ENCODE assay signal across 11 mouse cellular contexts in genomic region chr12:80106138-80106895, GRCm38 (mm10). TPM values are rescaled to one million over a fixed set of nuclear protein-coding genes. Genes with fewer than 3 reads are reported as not detected.
DNase-seq lines count a peak whose midpoint lies in the region; ATAC-seq and TF ChIP-seq lines count a peak whose summit lies in the region.
"Had no signal": no experiment of that assay in that cellular context is flagged by ENCODE, and none has a peak within 500 bp of the region (broad histone marks: within the 10 kb centered on the region; RNA-seq: fewer than 3 reads in every experiment).

No protein-coding gene starts in this region.

- H3K27ac ChIP-seq in hindbrain, embryonic 10.5 days, result peak overlapping the region; percentile 16; the same call in 1 of the 2 replicates
- no peak overlapping the region for H3K27ac ChIP-seq in hindbrain, postnatal 0 days
- 0 out of 2 replicates have a peak overlapping the region, but pooled peaks have one; percentile 21 for H3K27ac ChIP-seq in lung, embryonic 16.5 days (ENCODE audit: low read length)
- H3K27ac ChIP-seq in embryonic facial prominence, embryonic 12.5 days, result peak overlapping the region; percentile 26; the same call in 1 of the 2 replicates
- H3K27ac ChIP-seq in stomach, embryonic 14.5 days (ENCODE audit: low read length), result peak overlapping the region; percentile 41; the same call in 1 of the 2 replicates

- 88% methylated on average over 4 of the region's 4 CpGs for WGBS in hindbrain, embryonic 10.5 days
- WGBS in hindbrain, postnatal 0 days, result 81% methylated on average over 4 of the region's 4 CpGs
- WGBS in lung, embryonic 16.5 days, result 74% methylated on average over 4 of the region's 4 CpGs
- 82% methylated on average over 4 of the region's 4 CpGs for WGBS in embryonic facial prominence, embryonic 12.5 days
- WGBS in stomach, embryonic 14.5 days, result 72% methylated on average over 4 of the region's 4 CpGs

- no peak for DNase-seq in hindbrain, embryonic 10.5 days (ENCODE audit: low spot score)
- no peak for DNase-seq in hindbrain, postnatal 0 days (ENCODE audit: low spot score)
- no peak for DNase-seq in lung, postnatal 10 days
- DNase-seq in adrenal gland, postnatal 4 days (ENCODE audit: low spot score in 2 of 2), result no peak
- DNase-seq in ovary, postnatal 36 days (ENCODE audit: low spot score), result no peak
- DNase-seq: cerebellum, adult 9-10 months; gastrocnemius, postnatal 14 days; lung, postnatal 4 days had no signal

- H3K4me1 ChIP-seq in hindbrain, embryonic 10.5 days (replicated peaks), result peaks cover 39% of the 10 kb centered on the region
- H3K4me1 ChIP-seq in hindbrain, postnatal 0 days (ENCODE audit: insufficient read depth, low read length), result no peaks in the 10 kb centered on the region
- peaks cover 7% of the 10 kb centered on the region; the same call in 1 of the 2 replicates for H3K4me1 ChIP-seq in lung, embryonic 16.5 days (replicated peaks; ENCODE audit: control insufficient read depth, insufficient read depth, low read length)
- peaks cover 11% of the 10 kb centered on the region; the same call in 1 of the 2 replicates for H3K4me1 ChIP-seq in embryonic facial prominence, embryonic 12.5 days
- H3K4me1 ChIP-seq in stomach, embryonic 14.5 days (ENCODE audit: control insufficient read depth, insufficient read depth, low read length), result no peaks in the 10 kb centered on the region; the same call in 1 of the 2 replicates

- TF ChIP-seq CTCF in hindbrain, postnatal 0 days (IDR thresholded peaks at IDR 0.05; ENCODE audit: low read depth), result no peak

- no peaks in the 10 kb centered on the region for H3K27me3 ChIP-seq in hindbrain, embryonic 10.5 days (ENCODE audit: insufficient read depth, poor library complexity, severe bottlenecking)
- H3K27me3 ChIP-seq in hindbrain, postnatal 0 days (ENCODE audit: insufficient read depth, low read length), result no peaks in the 10 kb centered on the region
- no peaks in the 10 kb centered on the region for H3K27me3 ChIP-seq in lung, embryonic 16.5 days (ENCODE audit: control insufficient read depth, insufficient read depth, low read depth, low read length)
- H3K27me3 ChIP-seq in embryonic facial prominence, embryonic 12.5 days, result no peaks in the 10 kb centered on the region
- no peaks in the 10 kb centered on the region for H3K27me3 ChIP-seq in stomach, embryonic 14.5 days (ENCODE audit: control insufficient read depth, insufficient read depth, low read length)

- H3K36me3 ChIP-seq in hindbrain, embryonic 10.5 days, result peaks cover 49% of the 10 kb centered on the region
- H3K36me3 ChIP-seq in hindbrain, postnatal 0 days (ENCODE audit: insufficient read depth, low read length), result no peaks in the 10 kb centered on the region
- peaks cover 21% of the 10 kb centered on the region for H3K36me3 ChIP-seq in lung, embryonic 16.5 days (ENCODE audit: control insufficient read depth, insufficient read depth, low read length)
- peaks cover 21% of the 10 kb centered on the region for H3K36me3 ChIP-seq in embryonic facial prominence, embryonic 12.5 days
- peaks cover 23% of the 10 kb centered on the region; the same call in 1 of the 2 replicates for H3K36me3 ChIP-seq in stomach, embryonic 14.5 days (ENCODE audit: control insufficient read depth, insufficient read depth, low read length)

- H3K9me3 ChIP-seq in hindbrain, embryonic 10.5 days, result no peaks in the 10 kb centered on the region
- no peaks in the 10 kb centered on the region for H3K9me3 ChIP-seq in hindbrain, postnatal 0 days (ENCODE audit: low read length)
- H3K9me3 ChIP-seq in lung, embryonic 16.5 days (ENCODE audit: control insufficient read depth, low read length), result no peaks in the 10 kb centered on the region
- H3K9me3 ChIP-seq in embryonic facial prominence, embryonic 12.5 days, result no peaks in the 10 kb centered on the region
- no peaks in the 10 kb centered on the region for H3K9me3 ChIP-seq in stomach, embryonic 14.5 days (ENCODE audit: control insufficient read depth, low read depth, low read length)

- H3K4me2 ChIP-seq in hindbrain, postnatal 0 days (ENCODE audit: low read depth, low read length), result no peak overlapping the region
- no peak overlapping the region for H3K4me2 ChIP-seq in lung, embryonic 16.5 days (ENCODE audit: low read depth, low read length)
- H3K4me2 ChIP-seq in embryonic facial prominence, embryonic 12.5 days (replicated peaks), result no peak overlapping the region
- no peak overlapping the region for H3K4me2 ChIP-seq in stomach, embryonic 14.5 days (replicated peaks; ENCODE audit: low read depth, low read length)

- ATAC-seq in hindbrain, postnatal 0 days, result no peak
- ATAC-seq in lung, embryonic 16.5 days (ENCODE audit: low read depth), result no peak
- ATAC-seq in embryonic facial prominence, embryonic 12.5 days (ENCODE audit: insufficient number of reproducible peaks, insufficient read depth, low FRiP score, low TSS enrichment), result no peak
- ATAC-seq in stomach, embryonic 14.5 days (ENCODE audit: insufficient number of reproducible peaks, insufficient read depth, low FRiP score, low read depth), result no peak

- H3K9ac ChIP-seq in hindbrain, postnatal 0 days (replicated peaks; ENCODE audit: low read length), result no peak overlapping the region
- H3K9ac ChIP-seq in lung, embryonic 16.5 days (ENCODE audit: low read length), result no peak overlapping the region
- no peak overlapping the region for H3K9ac ChIP-seq in embryonic facial prominence, embryonic 12.5 days
- no peak overlapping the region for H3K9ac ChIP-seq in stomach, embryonic 14.5 days (replicated peaks; ENCODE audit: low read depth, low read length)

- H3K4me3 ChIP-seq in hindbrain, embryonic 10.5 days, result no peak overlapping the region
- no peak overlapping the region for H3K4me3 ChIP-seq in hindbrain, postnatal 0 days (ENCODE audit: low read length)
- H3K4me3 ChIP-seq in lung, embryonic 16.5 days (ENCODE audit: low read length), result no peak overlapping the region
- no peak overlapping the region for H3K4me3 ChIP-seq in embryonic facial prominence, embryonic 12.5 days
- no peak overlapping the region for H3K4me3 ChIP-seq in stomach, embryonic 14.5 days (ENCODE audit: low read depth, low read length)

RNA-seq across cellular contexts. Expression of gene Zfp36l1, which starts 6.5 kb away (rescaled TPM):
- 106 and 117 TPM in 2 replicates for polyA plus RNA-seq in hindbrain, embryonic 10.5 days (2016; fragmentation: Nextera tagmentation; extraction: Ambion mirVana)
- total RNA-seq in hindbrain, postnatal 0 days (2014; rRNA removed), result 61.8 and 69.5 TPM in 2 replicates
- polyA plus RNA-seq in hindbrain, postnatal 0 days (2015; fragmentation: Nextera tagmentation; extraction: Ambion mirVana), result 64.6 and 65.9 TPM in 2 replicates
- polyA plus RNA-seq in lung, embryonic 16.5 days (2015; fragmentation: Nextera tagmentation; extraction: Ambion mirVana), result 131 and 152 TPM in 2 replicates
- polyA plus RNA-seq in embryonic facial prominence, embryonic 12.5 days (2016; fragmentation: Nextera tagmentation; extraction: Ambion mirVana), result 115 and 124 TPM in 2 replicates
- 228 and 245 TPM in 2 replicates for polyA plus RNA-seq in stomach, embryonic 14.5 days (2014; fragmentation: Nextera tagmentation; extraction: Ambion mirVana)
- total RNA-seq in adrenal gland, postnatal 4 days (2021), result 100 to 1,000 TPM; 264 to 275 TPM
